Mouse (Mus musculus) 3T3-L1 (cell line): ENCODE measurements at regions not wholly inside any gene's neighbourhood (a gene's known extent, or its start where the extent isn't known, plus 50 kb on each side); places are given as distances from the start of the nearest gene placed in this dataset.

Experiments
- DNase-seq: peaks from one replicate; pipeline ENCODE4 v3.0.0-alpha.2; 2015; ENCODE audit warnings: low read depth, low spot score

DNA sequence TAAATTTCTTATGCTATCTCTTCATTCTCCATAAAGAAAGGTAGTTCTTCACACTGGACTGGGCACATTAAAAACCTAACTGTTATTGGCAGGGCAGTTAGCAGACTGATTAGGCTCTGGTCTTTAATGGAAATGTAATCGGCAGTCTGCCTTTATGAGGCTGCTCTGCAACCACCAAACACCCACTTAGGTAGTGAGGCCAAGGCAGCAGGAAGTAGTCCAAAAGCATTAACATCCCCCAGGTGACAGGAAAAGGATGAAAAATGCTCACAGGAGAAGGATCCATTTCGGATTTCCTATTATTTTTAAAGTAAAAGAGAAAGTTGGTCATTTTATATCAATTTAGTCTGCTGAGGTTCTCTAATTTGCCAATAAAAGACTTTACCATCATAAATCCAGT lies 528.9 kb upstream of the Dppa4 start:
- DNase-seq, result no peak

DNA sequence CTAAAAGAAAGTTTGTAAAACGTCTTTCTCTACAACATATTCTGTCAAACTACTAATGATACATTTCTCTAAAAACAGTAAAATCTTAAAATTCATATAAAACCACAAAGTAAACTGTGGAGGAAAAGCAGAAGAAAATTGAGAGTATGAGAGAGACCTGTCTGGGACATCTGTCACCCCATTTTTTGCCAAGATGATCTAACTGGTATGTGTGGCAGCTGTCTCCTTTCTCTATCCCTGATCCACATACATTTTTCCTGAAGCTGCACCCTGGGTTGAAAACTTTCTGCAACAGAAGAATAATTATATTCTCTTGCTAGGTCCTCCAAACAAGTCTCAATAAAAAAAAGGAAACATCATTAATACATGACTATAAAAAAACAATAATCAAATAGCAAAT lies 525.2 kb upstream of the Dppa4 start:
- no peak for DNase-seq

DNA sequence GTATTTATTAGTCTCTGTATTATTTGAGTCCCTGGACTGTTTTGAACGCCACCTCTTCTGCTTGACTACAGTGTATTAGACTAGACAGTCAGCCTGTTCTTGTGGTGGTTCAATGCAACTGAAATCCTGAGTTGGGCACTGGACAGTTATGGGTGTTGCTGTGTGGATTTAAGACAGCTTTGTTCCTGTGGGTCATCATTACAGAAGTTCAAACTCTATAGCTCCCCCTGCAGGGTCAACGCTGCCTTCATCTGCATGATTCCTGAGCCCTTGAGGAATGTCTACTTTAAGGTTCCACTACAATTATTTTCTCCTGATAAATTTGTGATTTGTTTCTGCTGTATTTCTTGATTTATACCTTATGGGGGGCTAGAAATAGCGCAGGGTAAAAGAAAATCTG lies 517.8 kb upstream of the Dppa4 start:
- peak; percentile 29 for DNase-seq

DNA sequence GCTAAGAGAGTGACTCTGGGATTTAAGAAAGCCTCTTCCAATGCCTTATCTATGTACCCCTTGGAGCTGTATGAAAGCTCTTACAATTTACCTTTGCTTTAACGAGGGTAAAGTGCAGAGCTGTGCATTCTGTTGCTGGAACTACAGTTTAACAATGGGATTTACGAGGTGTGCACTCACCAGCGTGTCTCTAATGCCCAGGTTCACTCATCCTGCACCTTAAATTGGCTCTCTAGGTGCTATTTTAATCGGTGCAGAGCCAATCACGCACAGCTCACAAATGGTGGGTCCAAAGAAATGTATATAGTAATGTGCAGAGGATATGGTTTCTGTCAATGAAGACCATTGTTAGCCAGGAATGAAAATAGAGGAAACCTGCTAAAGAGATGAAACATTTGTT lies 495.0 kb upstream of the Dppa4 start:
- DNase-seq, result no peak

DNA sequence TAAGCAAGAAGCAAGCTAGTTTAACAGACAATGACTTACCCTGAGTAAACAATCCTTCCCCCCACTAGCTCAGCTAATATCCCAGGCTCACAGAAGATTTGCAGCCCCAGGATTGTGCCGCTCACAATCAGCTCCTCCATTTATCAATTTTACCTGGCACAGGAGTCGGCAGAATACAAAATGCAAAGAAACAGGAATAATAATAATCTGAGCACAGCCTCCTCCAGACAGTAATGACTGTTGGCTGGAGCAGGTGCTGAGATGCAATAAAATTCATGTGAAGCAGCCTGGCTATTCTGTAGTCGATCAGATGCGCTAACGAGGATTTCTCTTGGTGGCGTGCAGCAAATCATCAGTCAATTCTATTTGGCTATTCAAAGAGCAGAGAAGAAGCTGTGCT lies 492.9 kb upstream of the Dppa4 start:
- DNase-seq, result no peak

DNA sequence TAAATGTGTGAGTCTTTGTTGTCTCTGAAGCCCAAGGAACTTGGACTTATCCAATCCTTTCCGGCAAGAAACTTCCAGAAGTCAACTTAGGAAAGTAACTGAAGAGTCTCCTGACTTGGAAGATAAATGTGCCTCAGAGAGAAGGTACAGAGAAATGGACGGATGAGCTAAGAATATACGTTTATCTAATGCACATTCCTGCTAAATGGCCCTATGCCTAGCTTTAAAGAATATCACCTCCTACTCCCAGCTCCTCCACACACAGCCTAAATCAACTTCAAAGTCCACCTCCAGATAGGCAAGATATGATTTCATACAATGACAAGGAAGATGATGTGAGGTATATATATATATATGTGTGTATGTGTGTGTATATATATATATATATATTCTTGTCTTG lies 492.1 kb upstream of the Dppa4 start:
- no peak for DNase-seq

DNA sequence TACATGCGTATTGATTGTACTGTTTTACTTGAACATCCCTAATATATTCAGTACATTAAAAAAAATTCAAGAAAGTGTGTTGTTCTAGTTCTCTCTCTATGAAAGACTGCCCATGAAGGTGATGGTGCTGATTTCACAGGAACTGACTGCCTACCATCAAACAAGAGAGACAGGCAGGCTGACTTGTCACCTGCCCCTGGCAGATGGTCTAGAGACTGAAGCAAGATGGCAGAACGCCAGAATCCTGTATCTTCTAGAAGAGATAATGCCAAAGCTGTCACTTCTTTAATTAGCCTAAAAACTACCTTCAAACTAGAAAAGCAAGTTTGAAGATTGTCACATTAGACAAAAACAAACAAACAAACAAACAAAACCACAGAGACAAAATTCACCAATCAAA lies 484.7 kb upstream of the Dppa4 start:
- no peak for DNase-seq

DNA sequence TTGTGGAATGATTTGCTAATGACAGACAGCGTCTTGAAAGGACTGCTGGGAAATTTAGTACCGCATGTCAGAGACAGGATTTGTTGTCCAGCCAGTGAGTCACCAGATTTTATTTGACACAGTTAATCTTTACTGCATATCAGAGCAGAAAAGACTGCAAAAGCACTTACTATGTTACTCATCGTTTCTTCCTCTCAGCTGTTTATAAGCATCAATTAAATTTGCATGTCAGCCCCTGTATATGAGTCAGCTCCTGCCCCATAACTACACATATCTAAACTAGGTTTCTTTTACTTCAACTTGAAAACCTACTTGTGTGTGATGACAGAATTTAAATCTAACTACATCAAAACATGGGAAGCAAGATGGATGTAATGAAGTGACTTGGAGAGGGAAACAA lies 440.4 kb upstream of the Dppa4 start:
- DNase-seq, result no peak

DNA sequence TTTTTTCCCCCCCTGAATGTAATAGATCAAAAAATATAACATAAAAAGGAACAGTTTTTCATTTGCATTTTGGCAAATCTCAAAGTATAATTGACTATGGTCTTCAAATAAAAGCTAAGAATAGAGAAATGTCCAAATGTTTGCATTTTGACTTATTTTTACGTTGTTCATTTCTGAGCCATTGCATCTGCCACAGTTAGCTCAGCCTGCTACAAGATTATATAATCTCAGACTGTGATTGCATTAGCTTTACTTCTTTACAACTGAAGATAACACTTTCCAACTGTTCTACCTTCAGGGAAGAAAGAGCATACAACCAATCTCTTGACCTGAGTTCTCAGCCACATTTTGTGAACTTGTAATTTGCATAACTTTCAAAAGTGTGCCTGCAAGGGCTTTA lies 431.9 kb upstream of the Dppa4 start:
- DNase-seq, result no peak

DNA sequence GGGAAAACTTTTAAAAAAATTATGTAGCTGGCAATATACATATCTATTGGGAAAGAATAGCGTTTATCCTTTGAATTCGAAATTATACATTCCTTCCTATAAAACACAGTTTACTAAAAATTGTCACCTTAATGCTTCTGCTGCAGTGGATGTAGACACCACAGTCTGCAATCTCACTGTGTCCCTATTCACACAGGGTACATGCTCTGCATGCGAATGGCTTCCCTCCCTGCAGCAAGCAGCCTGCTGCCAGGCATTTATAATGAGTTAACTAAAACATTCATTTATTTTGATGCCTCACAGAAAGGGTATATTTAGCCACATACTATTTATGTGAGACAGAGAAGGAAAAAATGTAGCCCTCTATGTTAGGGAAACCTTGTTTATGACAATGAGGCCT lies 423.7 kb upstream of the Dppa4 start:
- DNase-seq, result no peak

DNA sequence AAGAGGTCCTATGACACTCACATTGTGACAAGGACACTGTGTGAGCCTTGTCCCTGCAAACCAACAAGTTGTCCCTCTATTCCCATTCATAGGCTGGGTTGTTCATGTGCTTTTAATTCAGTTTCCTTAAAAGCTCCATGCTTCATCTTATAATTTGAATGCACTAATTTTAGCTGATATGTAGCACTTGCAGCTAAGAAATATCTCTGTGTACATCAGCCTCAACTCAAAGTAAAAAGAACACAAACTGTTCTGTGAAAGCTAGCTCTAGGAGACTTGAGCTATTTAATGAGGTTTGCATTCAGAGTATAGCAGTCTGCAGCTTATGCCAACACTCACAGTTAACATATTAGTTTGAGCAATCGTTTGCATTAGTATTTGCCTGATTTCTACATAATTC lies 408.3 kb upstream of the Dppa4 start:
- no peak for DNase-seq

DNA sequence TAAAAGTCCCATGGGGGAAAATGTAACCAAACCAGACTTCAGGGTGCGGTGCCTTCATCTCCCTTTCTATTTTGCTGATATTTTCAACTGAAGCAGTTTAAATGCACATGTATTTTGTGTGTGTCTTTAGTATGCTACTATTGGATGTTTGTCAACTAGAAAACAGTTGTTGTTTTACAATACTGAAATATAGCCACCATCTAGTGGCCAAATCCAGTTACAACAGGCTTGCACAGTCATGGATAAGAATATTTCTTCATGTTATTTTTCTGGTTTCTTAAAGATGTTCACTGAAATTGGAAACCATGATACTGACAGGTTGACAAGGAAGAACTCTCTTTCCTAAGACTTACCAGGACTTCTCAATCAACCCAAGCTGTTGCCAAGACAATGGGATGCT lies 400.1 kb upstream of the Dppa4 start:
- peak; percentile 27 for DNase-seq

DNA sequence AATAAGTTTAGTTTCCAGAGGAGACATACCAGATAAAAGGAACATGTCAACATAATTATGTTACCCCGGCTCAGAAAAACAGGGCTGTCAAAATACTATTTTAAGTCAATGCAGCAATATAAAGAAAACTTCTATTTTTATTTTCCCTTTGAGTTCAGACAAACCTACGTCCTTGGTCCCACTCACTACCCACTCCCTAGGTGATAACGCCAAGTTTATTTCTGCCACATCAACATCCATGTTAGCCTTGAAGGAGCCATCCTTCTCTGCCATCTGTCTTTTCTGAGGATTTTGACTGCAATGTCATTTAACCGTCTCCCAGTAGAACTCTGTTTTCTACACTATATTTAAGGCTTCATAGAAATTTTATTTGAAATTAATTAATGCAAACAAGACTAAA lies 396.5 kb upstream of the Dppa4 start:
- no peak for DNase-seq

DNA sequence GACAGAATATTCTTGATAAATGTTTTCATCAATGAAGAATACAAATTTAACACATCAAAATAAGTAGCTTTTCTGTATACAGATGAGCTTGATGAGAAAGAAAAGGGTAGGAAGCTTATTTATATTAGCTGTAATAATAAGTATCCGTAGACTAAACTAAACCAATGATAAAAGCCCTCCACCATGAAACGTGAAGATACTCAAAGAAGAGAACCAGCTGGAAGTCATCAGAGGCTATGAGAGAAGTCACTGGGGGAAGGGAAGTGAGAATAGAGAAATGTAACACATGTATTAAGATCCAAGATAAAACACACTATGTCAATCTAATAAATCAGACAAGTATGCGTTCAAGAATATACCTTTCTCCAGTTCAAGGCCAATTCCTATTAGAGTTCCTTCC lies 382.7 kb upstream of the Dppa4 start:
- no peak for DNase-seq

DNA sequence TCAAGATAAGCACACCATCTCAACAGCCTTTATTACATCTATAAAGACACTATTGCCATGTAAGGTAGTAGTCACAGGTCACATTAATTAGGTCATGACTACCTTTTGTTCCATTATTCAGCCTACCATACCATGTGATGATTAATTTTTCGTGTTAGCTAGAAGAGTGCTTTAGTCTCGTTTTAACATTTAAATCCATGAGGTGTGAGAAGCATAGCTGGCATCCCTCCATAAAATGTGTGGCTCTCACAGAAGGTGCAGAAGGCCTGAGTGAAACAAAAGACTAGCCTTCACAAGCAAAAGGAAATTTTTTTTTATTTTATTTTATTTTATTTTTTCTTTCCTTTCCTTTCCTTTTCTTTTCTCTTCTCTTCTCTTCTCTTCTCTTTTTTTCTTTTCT lies 345.5 kb upstream of the Dppa4 start:
- DNase-seq, result no peak
